Mouse (Mus musculus) spleen, postnatal 14 days (tissue): Measurements from ENCODE around the gene Gse1.
"Not testable (repeated sequence)": the region's sequence is repeated elsewhere in the genome, so short reads cannot be mapped to it uniquely, and the experiment has no call there.

Source experiments
- DNase-seq, 2 experiments: peaks; one replicate each; pipeline ENCODE4 v3.0.0; 2021 to 2022; ENCODE audit warnings: low spot score in 2 of 2

The Gse1 gene

GRCm38 (mm10) chr8:120322956-120323448, 94.7 kb downstream of the Gse1 start:
- peak; percentile 29 to 50 for DNase-seq

DNA sequence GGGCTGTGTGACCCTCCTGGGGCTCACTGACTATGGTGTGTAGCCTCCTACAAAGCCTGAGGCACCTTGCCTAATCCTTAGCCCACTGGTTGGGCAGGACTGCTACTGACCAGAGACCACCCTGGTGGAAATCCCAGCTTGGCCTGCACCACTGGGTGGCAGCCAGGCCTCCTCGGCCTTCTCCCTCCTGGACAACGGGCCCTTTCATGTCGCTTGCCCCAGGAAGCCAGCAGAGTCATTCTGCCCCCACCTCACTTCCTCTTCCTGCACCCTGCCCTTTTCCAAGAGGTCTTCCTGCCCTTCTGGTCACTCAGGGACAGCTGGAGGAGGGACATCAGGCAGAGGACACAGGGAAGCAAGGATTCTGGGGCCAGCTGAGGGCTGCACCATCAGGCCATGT, 96.3 kb downstream of the Gse1 start:
- no peak for DNase-seq

- DNase-seq, result no peak
Measured at GRCm38 (mm10) chr8:120325172-120325767, 97.0 kb downstream of the Gse1 start.

DNA sequence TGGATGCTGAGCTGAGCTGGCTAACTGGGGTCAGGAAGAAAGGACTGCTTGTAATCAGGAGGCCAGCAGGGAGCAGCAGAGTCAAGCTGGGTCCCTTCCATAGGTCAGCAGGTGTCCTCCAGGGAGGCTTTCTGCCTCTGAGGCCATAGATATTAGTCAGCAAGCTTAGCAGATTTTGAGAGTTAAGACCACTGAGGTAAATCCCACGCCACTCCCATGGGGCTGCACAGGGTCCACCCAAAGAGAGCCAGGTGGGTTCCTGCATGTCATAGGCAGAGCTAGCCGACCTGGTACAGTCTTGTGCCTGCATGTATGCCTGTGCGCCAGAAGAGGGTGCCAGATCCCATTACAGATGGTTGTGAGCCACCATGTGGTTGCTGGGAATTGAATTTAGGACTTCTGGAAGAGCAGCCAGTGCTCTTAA, 98.9 kb downstream of the Gse1 start:
- peak in 1 of 2 experiments; percentile 54 for DNase-seq

GRCm38 (mm10) chr8:120328361-120329022, 100.2 kb downstream of the Gse1 start:
- no peak for DNase-seq

DNA sequence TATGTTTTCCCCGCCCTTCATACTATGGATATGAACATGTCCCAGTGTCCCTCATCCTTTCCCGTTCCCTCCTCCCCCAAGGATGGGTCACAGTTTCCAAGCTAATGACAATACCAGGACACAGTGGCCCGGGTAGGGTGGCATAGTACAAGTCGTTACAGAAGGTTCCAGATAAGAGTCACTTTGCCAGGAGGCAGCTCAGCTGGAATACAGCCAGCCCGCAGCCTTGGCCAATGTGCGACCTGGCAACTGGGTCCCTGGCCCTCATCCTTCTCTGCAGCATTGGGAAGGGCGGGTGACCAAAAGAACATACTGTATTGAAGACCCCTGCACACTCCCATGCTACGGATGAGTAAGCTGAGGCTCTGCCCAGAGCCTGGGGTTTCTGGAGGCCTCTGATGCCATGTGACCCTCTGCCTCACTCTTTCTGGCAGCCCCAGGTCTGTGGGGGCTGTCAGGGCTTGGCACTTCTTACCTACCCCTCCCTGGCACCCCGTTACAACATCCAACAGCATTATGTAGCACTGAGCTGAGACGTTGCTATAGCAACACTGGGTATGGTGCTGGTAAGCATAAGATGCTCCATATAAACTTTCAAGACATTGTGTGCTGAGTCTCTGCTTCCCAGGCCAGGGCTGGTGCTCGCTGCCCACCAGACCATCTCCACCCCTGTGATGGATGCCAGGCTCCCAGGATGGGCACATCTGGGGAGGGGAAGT, 100.9 kb downstream of the Gse1 start:
- DNase-seq, result no peak

- DNase-seq, result no peak
Measured at GRCm38 (mm10) chr8:120331027-120331426, 102.8 kb downstream of the Gse1 start.

- DNase-seq, result peak in 1 of 2 experiments; percentile 48
Measured at GRCm38 (mm10) chr8:120332379-120333229, 104.3 kb downstream of the Gse1 start.

GRCm38 (mm10) chr8:120333681-120334080, 105.4 kb downstream of the Gse1 start:
- DNase-seq, result no peak

- DNase-seq, result not testable (repeated sequence)
Measured at GRCm38 (mm10) chr8:120334261-120334660, 106.0 kb downstream of the Gse1 start.

DNA sequence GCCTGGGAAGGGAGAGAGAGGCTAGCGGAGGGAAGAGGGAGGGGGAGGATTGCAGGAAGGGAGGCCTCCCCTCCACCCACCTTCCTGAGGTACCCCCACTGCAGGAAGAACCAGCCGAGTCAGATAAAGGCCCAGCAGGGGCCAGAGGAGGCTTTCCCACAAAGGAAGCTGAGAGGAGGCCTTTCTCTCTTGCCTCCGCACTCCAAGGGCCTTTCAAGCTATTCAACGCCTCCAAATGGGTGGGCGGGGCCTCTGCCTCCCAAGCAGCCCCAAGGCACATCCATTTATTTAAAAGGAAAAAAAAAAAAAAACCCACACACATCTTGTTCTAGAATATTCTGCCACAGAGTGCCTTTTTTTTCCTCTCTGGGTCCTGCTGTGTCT, 106.6 kb downstream of the Gse1 start:
- no peak for DNase-seq

GRCm38 (mm10) chr8:120335262-120336086, 107.2 kb downstream of the Gse1 start:
- DNase-seq, result peak in 1 of 2 experiments; percentile 63

DNA sequence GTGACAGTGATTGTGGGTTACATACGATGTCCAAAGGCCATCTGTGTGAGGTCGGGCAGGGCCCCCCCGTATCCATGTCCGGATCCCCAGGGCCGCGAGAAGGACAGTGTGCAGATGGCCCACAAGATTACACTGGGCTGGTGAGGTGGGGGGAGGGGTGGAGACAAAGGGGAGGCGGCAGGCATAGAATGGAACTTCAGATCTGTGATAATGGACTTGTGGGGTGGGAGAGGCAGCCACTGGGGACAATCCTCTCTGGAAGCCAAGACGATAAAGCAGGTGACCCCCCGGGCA, 107.8 kb downstream of the Gse1 start:
- no peak for DNase-seq

DNA sequence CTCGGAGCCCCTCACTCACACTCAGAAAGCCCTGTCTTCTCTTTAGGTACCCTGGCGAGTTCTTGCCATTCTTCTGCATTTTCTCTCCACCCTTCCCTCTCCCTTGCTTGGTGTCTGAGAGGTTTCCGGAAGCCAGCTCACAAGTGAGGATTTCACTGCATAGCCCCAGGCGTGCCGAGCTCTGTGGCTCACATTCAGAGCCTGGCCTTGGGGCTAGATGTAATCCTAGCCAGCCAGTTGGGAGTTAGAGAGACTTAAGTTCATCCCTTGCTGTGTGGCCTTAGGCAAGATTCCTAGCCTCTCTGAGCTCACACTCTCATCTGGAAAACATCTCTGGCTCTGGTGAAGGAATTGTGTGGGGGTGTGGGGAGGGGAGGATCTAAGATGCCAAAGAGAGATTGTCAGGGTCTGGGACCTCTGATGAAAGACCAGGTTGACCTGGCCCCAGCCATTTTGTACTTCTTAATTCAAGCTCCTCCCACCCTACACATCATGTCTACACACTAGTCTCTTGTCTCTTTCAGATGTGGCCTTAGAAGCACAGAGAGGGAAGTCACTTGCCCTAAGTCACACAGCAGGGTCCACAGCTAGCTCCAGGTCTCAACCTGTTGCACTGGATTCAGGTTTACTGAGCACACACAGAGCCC, 108.8 kb downstream of the Gse1 start:
- no peak for DNase-seq

GRCm38 (mm10) chr8:120337627-120338026, 109.4 kb downstream of the Gse1 start:
- no peak for DNase-seq

DNA sequence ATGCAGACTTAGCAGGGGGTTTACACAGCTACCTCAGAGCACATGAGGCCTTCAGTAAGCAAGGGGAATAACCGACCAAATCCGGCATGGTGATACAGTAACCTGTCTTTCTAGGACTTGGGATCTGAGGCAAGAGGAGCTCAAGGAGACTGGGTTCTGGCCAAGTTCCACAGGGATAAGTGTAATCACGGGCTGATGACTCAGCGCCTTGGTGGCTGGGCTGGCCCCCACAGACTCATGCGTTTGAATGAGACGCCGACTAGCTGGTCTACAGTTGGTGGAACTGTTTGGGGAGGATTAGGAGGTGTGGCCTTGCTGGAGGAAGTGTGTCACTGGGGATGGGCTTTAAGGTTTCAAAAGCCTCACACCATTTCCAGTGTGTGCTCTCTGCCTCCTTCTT, 110.4 kb downstream of the Gse1 start:
- no peak for DNase-seq

DNA sequence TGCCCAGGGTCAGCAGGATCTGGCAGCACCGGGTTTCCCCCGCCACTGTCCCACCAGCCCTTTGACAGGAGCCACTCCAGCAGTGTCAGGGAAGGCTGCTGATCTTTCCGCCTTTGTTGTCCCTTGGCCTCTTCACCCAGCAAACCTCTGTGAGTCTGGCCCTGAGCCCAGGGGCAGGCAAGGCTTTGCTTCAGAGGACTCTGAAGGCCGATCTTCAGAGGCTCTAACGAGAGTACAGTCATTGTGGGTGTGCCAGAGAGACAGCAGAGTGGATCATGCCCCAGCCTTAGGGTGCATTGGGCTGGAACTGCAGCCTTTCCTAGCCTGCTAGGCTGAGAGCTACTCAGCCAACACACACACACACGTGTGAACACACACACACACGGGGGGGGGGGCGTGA, 111.5 kb downstream of the Gse1 start:
- no peak for DNase-seq

GRCm38 (mm10) chr8:120341124-120341523, 112.9 kb downstream of the Gse1 start:
- DNase-seq, result no peak

DNA sequence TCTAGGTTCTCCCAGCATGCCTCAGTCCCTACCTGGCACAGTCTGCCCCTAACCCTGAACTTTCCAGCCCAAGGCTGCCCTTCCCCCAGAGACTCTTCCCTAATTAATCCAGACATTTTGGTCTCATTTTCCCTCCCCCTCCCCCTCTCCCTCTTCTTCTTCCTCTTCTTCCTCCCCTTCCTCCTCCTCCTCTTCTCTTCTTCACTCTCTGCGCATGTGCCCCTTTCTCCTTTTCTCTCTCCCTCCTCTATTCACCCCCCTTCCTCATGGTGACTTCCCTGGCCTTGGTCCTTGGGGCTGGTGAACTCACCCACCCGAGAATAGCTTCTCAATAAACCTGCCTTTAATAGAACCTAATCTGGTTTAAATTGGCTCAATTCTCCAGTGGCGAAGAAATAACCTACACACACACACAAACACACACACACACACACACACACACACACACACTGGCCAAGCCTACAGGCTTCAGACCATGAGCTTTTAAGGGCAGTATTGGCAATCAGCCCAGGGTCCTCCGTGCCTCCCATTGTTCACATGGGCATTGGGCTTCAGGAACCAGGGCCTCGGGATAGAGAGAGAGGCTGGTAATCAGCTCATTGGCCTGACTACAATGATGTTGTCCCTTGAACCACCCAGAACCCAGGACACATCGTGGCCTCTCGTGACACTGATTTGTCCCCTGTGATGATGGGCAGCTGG, 114.7 kb downstream of the Gse1 start:
- DNase-seq, result no peak

- no peak for DNase-seq
Measured at GRCm38 (mm10) chr8:120343582-120343981, 115.3 kb downstream of the Gse1 start.
